Mouse (Mus musculus) liver, embryonic 11.5 days (tissue): Measurements from ENCODE around the gene Paqr7. TPM values are rescaled to one million over a fixed set of nuclear protein-coding genes. Genes with fewer than 3 reads are reported as not detected.
A peak's percentile ranks its signal among the peaks of the same experiment; 100 is the strongest.

Experiments
- ATAC-seq: fragments of 200-750 bp; cut with Nextera tagmentation; replicated peaks from 2 replicates; pipeline ENCODE4 v1.8.0; 2017; ENCODE audit warnings: moderate number of reproducible peaks, mild to moderate bottlenecking, moderate TSS enrichment, moderate library complexity; ENCODE audit not compliant: low FRiP score
- DNase-seq: peaks from one replicate; pipeline ENCODE4 v3.0.0-alpha.2; 2017; ENCODE audit warnings: low spot score
- H3K27ac ChIP-seq: fragments of 300-500 bp; sonication (generic); 2 replicates; pipeline ENCODE4 v1.5.1; 2014; ENCODE audit warnings: mild to moderate bottlenecking, low read depth, low read length, control low read depth
- H3K27me3 ChIP-seq: fragments of 300-500 bp; sonication (generic); replicated peaks from 2 replicates; pipeline ENCODE4 v1.6.1; 2014; ENCODE audit warnings: low read length, mixed read lengths; ENCODE audit not compliant: control insufficient read depth, insufficient read depth
- H3K36me3 ChIP-seq: fragments of 300-500 bp; sonication (generic); 2 replicates; pipeline ENCODE4 v1.6.1; 2014; ENCODE audit warnings: mild to moderate bottlenecking, low read length, moderate library complexity, mixed read lengths; ENCODE audit not compliant: control insufficient read depth, insufficient read depth
- H3K4me1 ChIP-seq: fragments of 300-500 bp; sonication (generic); replicated peaks from 2 replicates; pipeline ENCODE4 v1.6.1; 2014; ENCODE audit warnings: low read length, mixed read lengths; ENCODE audit not compliant: control insufficient read depth, insufficient read depth
- H3K4me2 ChIP-seq: fragments of 300-500 bp; sonication (generic); 2 replicates; pipeline ENCODE4 v1.6.1; 2014; ENCODE audit warnings: mild to moderate bottlenecking, control low read depth, moderate library complexity
- H3K4me3 ChIP-seq: fragments of 300-500 bp; sonication (generic); 2 replicates; pipeline ENCODE4 v1.5.1; 2014; ENCODE audit warnings: low read depth, low read length, control low read depth
- H3K9ac ChIP-seq: fragments of 300-500 bp; sonication (generic); 2 replicates; pipeline ENCODE4 v1.6.1; 2014; ENCODE audit warnings: low read depth, low read length, control low read depth
- H3K9me3 ChIP-seq: fragments of 300-500 bp; sonication (generic); 2 replicates; pipeline ENCODE4 v1.6.1; 2016; ENCODE audit warnings: low read length, inconsistent platforms, mixed read lengths; ENCODE audit not compliant: control insufficient read depth
- whole genome bisulfite sequencing: fragments of 180-500 bp; shearing (Covaris S2); extraction: QIAGEN DNeasy Blood & Tissue Kit; methylation state at CpG from one replicate; pipeline ENCODE4 v1.1.7; 2014; 5-methylcytosine and 5-hydroxymethylcytosine counted together
- polyA plus RNA-seq: library from polyadenylated mRNA; unstranded; fragments of >200 nt; fragmentation: Nextera tagmentation; extraction: Ambion mirVana; gene quantifications from 2 replicates; pipeline ENCODE4 v1.2.1, GENCODE M21; 2014

Gene Paqr7
- polyA plus RNA-seq, 1 experiment from 2014 or later, result 2.5 TPM

DNA sequence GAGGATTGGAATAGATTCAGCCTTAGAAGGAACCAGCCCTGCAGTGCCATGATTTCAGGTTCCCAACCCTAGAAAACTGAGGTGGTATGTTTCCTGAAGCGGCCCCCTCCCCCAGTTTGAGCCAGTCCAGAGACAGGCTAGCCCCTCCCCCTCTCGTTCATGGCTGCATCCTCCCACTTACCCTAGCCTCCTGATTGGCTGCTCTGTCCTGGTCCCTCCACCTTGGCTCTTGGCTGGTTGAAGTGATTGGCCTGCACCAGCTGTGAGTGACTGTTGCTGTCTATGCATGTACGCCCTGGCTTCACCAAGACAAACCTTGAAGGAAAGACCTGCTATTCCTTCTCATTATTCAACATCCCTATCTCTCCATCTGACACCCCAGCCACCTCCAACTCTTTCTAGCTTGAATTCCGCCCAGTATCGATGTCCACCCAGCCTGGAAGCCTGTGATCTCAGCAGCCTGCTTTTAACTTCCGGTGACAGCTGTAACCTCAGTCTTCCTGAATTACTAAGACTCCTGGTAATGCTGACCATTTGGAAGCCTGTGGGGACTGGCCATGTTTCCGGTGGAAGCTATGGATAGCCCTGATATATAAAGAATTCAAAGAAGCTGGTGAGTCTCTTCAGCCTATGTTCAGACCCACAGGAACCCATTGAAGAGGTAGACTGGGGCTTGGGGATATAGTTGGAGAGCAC is 39.2 kb upstream of the Paqr7 start:
- 32% methylated on average over 7 of the region's 7 CpGs for WGBS
- Histone ChIP-seq H3K4me2 (0 out of 2 replicates have a peak overlapping the region, but pooled peaks have one; percentile 3), H3K9me3 (no peaks in the 10 kb centered on the region), H3K36me3 (no peaks in the 10 kb centered on the region), H3K4me3 (no peak overlapping the region), H3K9ac (no peak overlapping the region), H3K27me3 (peaks cover 11% of the 10 kb centered on the region), H3K27ac (no peak overlapping the region), H3K4me1 (peaks cover 25% of the 10 kb centered on the region)
- peak; percentile 54; the same call in 1 of the 2 replicates for ATAC-seq
- DNase-seq, result no peak

DNA sequence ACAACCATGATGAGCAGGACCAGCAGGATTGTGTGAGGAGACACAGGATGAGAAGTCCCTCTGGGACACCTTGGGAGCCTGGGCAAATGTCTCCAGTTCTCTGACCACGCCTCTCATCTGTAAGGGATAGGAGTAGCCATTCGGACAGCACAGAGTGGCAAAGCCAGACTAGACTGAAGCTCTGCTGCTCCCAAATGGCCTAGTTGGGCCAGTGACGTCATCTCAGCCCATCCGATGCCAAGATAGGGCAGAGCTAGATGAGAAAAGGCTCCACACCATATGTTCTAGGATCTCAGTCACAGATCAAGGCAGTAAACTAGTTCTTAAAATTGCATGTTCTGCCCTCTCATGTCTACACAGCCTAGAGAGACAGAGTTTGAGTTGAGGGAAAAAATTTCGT is 37.6 kb upstream of the Paqr7 start:
- H3K36me3 ChIP-seq, result no peaks in the 10 kb centered on the region
- no peak overlapping the region for H3K4me2 ChIP-seq
- 78% methylated on average over 5 of the region's 5 CpGs for WGBS
- peaks cover 25% of the 10 kb centered on the region for H3K4me1 ChIP-seq
- H3K27ac ChIP-seq, result no peak overlapping the region
- H3K4me3 ChIP-seq, result no peak overlapping the region
- DNase-seq (no peak), ATAC-seq (no peak)
- H3K9ac ChIP-seq, result no peak overlapping the region
- H3K27me3 ChIP-seq, result peaks cover 5% of the 10 kb centered on the region; the same call in 1 of the 2 replicates
- H3K9me3 ChIP-seq, result no peaks in the 10 kb centered on the region

DNA sequence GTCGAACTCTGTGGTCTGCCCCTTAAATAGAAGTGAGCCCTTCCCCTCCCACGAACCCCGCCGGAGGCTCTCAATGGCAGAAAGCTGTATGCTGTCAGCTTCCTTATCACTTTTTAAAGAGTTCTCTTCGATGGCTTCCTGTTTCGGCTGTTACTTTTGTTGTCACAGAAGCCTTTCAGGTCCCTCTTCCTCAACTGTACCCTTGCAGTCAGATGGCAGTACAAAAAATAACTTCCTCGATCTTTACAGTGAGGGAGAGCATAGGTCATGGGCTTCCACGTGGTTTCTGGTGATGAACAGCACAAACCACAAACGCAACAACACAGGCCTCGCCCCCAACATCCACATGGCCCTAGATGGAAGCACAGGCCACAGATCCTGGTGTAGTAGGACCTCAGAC is 36.2 kb upstream of the Paqr7 start:
- Histone ChIP-seq H3K9ac (no peak overlapping the region), H3K4me3 (no peak overlapping the region), H3K4me1 (peaks cover 24% of the 10 kb centered on the region), H3K9me3 (no peaks in the 10 kb centered on the region), H3K27ac (peak overlapping the region; percentile 45), H3K4me2 (peak overlapping the region; percentile 7; the same call in 1 of the 2 replicates), H3K36me3 (no peaks in the 10 kb centered on the region), H3K27me3 (peaks cover 2% of the 10 kb centered on the region; the same call in 1 of the 2 replicates)
- ATAC-seq (no peak; the same call in 1 of the 2 replicates), DNase-seq (no peak)
- WGBS, result 31% methylated on average over 10 of the region's 10 CpGs

DNA sequence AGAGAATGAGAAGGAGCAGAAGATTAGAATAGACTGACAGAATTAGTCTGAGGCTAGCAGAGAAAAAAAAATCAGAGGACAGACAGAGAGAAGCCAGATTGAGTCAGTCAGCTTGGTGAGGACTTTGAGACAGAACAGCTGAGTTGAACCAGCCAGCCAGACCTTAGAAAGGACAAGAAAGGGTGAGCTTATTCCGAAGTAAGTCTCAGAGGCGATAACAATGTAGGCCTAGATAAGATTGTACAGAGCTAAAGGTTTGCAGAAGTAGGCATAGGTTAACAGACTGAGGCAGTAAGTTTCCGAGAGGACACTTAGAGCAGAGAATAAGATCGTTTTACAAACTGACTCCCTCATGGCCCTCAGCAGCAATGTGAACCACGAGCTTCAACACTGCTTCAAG is 35.2 kb upstream of the Paqr7 start:
- H3K4me1 ChIP-seq, result peaks cover 24% of the 10 kb centered on the region
- H3K36me3 ChIP-seq, result no peaks in the 10 kb centered on the region
- ATAC-seq (no peak), DNase-seq (no peak)
- H3K4me3 ChIP-seq, result no peak overlapping the region
- H3K9me3 ChIP-seq, result no peaks in the 10 kb centered on the region
- no peak overlapping the region for H3K27ac ChIP-seq
- no peak overlapping the region for H3K4me2 ChIP-seq
- no peak overlapping the region for H3K9ac ChIP-seq
- H3K27me3 ChIP-seq, result no peaks in the 10 kb centered on the region; the same call in 1 of the 2 replicates
- WGBS, result 68% methylated on average over 5 of the region's 5 CpGs

DNA sequence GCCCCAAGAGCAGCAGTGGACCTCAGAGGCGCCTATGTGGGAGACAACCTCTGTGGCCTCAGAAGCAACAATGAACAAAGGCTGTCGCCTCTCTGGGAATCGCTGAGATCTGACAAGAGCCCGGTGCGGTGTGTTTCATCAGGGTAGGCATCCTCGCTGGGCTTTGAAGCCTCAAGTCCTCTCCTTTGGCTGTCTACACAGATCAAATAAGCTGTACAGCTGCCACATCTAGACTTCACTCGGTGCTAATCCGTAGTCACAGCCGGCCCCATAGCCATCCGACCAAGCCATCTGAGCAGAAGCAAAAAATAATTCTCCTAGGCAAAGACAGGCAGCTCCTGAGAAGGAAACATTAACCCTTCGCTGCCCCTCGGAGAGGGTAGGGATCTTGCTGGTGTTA is 30.7 kb upstream of the Paqr7 start:
- no peak overlapping the region for H3K4me3 ChIP-seq
- peaks cover under 1% of the 10 kb centered on the region for H3K36me3 ChIP-seq
- 46% methylated on average over 12 of the region's 12 CpGs for WGBS
- H3K27ac ChIP-seq, result no peak overlapping the region
- H3K27me3 ChIP-seq, result no peaks in the 10 kb centered on the region
- ATAC-seq (no peak), DNase-seq (no peak)
- H3K4me1 ChIP-seq, result peaks cover 12% of the 10 kb centered on the region
- no peak overlapping the region; the same call in 1 of the 2 replicates for H3K9ac ChIP-seq
- H3K4me2 ChIP-seq, result no peak overlapping the region
- H3K9me3 ChIP-seq, result no peaks in the 10 kb centered on the region

DNA sequence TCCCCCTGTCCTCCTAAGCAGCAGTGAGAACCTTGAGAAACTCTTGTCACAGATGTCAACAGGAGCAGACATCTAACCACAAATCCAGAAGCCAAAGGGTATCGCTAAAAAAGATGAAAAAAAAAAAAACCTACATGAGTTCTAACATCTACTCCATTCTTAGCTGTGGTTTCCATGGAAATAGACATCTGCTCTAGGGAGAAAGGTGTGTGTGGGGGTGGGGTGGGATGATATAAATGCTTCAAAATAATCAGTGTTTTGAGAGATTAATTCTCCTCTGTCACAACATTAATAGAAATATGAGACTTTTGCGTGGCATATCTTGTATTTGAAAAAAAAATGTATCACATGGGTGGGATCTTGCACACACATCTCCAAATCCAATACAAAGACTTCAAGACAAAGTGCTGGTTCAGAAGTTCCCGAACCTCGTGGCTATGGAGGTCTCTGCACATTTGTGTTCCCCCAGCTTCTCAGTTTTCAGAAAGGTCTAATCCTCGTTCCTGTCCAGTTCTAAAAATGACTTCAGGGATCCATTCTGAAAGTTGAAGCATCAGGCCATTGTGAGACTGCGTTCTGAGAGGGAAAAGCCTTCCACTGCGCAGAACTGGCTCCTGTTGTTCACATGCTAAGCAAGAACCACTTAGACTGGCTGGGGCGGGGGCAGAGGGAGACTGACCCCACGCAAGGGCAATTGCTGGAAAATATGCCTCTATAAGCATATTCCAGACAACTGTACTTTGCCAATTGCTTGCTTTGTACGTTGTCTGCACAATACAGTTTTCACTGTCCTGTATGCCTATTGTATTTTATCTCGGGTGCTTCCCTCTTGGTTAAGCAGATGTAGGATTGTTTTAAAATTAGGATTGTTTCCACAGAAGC is 29.9 kb upstream of the Paqr7 start:
- no peak overlapping the region for H3K27ac ChIP-seq
- H3K36me3 ChIP-seq, result peaks cover 8% of the 10 kb centered on the region
- no peak for DNase-seq
- H3K9me3 ChIP-seq, result no peaks in the 10 kb centered on the region
- no peak for ATAC-seq
- 68% methylated on average over 11 of the region's 11 CpGs for WGBS
- H3K4me2 ChIP-seq, result peak overlapping the region; percentile 97
- no peaks in the 10 kb centered on the region for H3K27me3 ChIP-seq
- H3K9ac ChIP-seq, result no peak overlapping the region
- H3K4me3 ChIP-seq, result peak overlapping the region; percentile 84; the same call in 1 of the 2 replicates
- peaks cover 10% of the 10 kb centered on the region for H3K4me1 ChIP-seq

DNA sequence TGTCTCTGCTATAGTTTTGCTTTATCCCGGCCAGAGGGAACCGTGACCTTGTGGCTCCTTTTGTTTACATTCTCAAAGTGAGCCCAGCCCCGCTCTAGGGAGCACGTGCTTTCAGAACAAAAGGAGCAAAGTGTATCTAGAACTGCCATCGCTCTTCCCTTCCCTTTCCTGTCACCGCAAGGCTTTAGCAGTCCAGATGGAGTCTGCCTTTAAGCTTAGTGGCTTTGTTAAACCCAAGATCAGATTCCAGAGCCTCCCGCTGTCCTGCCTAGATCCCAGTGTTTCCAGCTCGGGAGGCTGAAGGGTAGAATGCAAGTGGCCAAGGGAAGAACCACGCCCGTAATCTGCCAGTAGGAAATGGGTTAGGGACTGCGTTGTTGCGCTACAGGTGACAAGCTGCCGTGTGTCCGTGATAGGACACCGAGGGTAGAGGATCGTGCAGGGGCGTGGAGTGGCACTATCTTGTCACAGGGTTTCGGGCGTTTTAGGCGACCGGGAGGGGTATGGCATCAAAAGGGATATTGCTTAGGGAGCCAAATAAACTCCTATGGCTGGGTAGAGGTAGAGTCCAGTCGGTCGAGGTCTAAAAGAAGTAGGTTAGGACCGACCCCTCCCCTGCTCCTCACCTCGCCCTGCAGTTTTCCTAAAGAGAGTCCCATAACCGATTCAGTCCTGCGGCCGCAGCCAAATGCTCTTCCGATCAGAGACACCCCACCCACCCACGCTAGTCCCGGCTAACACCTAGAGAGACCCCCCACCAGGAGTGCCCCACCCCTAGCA is 28.9 kb upstream of the Paqr7 start:
- peaks cover 10% of the 10 kb centered on the region for H3K4me1 ChIP-seq
- H3K27ac ChIP-seq, result peak overlapping the region; percentile 85; the same call in 1 of the 2 replicates
- peak overlapping the region; percentile 84 for H3K4me3 ChIP-seq
- H3K9me3 ChIP-seq, result no peaks in the 10 kb centered on the region
- peaks cover 12% of the 10 kb centered on the region for H3K36me3 ChIP-seq
- DNase-seq, result no peak
- peak overlapping the region; percentile 96 for H3K9ac ChIP-seq
- H3K4me2 ChIP-seq, result peak overlapping the region; percentile 97
- 1% methylated on average over 31 of the region's 31 CpGs for WGBS
- peak; percentile 22; the same call in 1 of the 2 replicates for ATAC-seq
- H3K27me3 ChIP-seq, result no peaks in the 10 kb centered on the region

DNA sequence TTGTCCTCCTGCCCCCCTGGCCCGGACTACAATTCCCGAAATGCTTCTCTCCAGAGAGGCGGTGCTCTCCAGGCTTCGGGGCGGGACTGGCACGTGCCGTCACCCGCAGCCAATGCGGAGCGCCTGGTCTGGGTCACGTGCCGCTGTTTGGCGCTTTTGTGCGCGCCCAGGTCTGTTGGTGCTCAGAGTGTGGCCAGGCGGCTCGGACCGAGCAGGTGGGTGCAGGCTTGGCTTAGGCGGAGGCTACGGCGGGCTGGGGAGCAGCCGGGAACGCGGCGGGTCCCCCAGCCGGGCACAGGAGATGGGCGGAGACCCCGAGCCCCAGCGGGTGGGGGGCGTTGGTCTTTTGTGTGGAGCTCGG is 28.3 kb upstream of the Paqr7 start, which contains the start of gene Stmn1:
Stmn1 (plus strand) TSS at position 106 of the 361 bp plus-strand sequence.
- peak; percentile 93 for ATAC-seq
- WGBS, result 0% methylated on average over 31 of the region's 31 CpGs

More for the DNA sequence above, 28.3 kb upstream of the Paqr7 start, which contains the start of gene Stmn1:
- Histone ChIP-seq H3K27me3 (no peaks in the 10 kb centered on the region), H3K27ac (peak within 1 kb of the TSS; percentile 85), H3K9ac (peak within 1 kb of the TSS; percentile 96), H3K4me1 (peaks cover 10% of the 10 kb centered on the region), H3K4me3 (peak within 1 kb of the TSS; percentile 84), H3K36me3 (peaks cover 15% of the 10 kb centered on the region), H3K9me3 (no peaks in the 10 kb centered on the region), H3K4me2 (peak within 1 kb of the TSS; percentile 97)
- peak; percentile 93 for DNase-seq
